Mouse (Mus musculus) neural tube, embryonic 11.5 days (tissue): ENCODE measurements at regions not wholly inside any gene's neighbourhood (a gene's known extent, or its start where the extent isn't known, plus 50 kb on each side); places are given as distances from the start of the nearest gene placed in this dataset.

Source experiments
- ATAC-seq: fragments of 200-750 bp; cut with Nextera tagmentation; 2 replicates; pipeline ENCODE4 v1.8.0; 2017; ENCODE audit warnings: moderate number of reproducible peaks, mild to moderate bottlenecking, moderate TSS enrichment, moderate library complexity; ENCODE audit not compliant: insufficient read depth, low FRiP score, low TSS enrichment
- DNase-seq: peaks from one replicate; pipeline ENCODE4 v3.0.0-alpha.2; 2015; ENCODE audit warnings: low spot score
- H3K27ac ChIP-seq: fragments of 300-500 bp; sonication (generic); 2 replicates; pipeline ENCODE4 v1.5.1; 2014; ENCODE audit warnings: low read depth, mild to moderate bottlenecking, low read length
- H3K27me3 ChIP-seq: fragments of 300-500 bp; sonication (generic); 2 replicates; pipeline ENCODE4 v1.6.1; 2014; ENCODE audit warnings: mild to moderate bottlenecking, low read length, mixed read lengths; ENCODE audit not compliant: control insufficient read depth, insufficient read depth
- H3K36me3 ChIP-seq: fragments of 300-500 bp; sonication (generic); 2 replicates; pipeline ENCODE4 v1.6.1; 2014; ENCODE audit warnings: mild to moderate bottlenecking, low read length, moderate library complexity, mixed read lengths; ENCODE audit not compliant: control insufficient read depth, insufficient read depth
- H3K4me1 ChIP-seq: fragments of 300-500 bp; sonication (generic); 2 replicates; pipeline ENCODE4 v1.6.1; 2014; ENCODE audit warnings: low read length, mixed read lengths; ENCODE audit not compliant: control insufficient read depth, insufficient read depth
- H3K4me2 ChIP-seq: fragments of 300-500 bp; sonication (generic); 2 replicates; pipeline ENCODE4 v1.6.1; 2014; ENCODE audit warnings: low read depth, mild to moderate bottlenecking, moderate library complexity
- H3K4me3 ChIP-seq: fragments of 300-500 bp; sonication (generic); 2 replicates; pipeline ENCODE4 v1.5.1; 2014; ENCODE audit warnings: low read depth, low read length
- H3K9ac ChIP-seq: fragments of 300-500 bp; sonication (generic); 2 replicates; pipeline ENCODE4 v1.6.1; 2014; ENCODE audit warnings: mild to moderate bottlenecking, low read length
- H3K9me3 ChIP-seq: fragments of 300-500 bp; sonication (generic); 2 replicates; pipeline ENCODE4 v1.6.1; 2016; ENCODE audit warnings: low read length; ENCODE audit not compliant: control insufficient read depth
- WGBS: fragments of 180-500 bp; shearing (Covaris S2); extraction: QIAGEN DNeasy Blood & Tissue Kit; methylation state at CpG from one replicate; pipeline ENCODE4 v1.1.7; 2014; 5-methylcytosine and 5-hydroxymethylcytosine counted together

DNA sequence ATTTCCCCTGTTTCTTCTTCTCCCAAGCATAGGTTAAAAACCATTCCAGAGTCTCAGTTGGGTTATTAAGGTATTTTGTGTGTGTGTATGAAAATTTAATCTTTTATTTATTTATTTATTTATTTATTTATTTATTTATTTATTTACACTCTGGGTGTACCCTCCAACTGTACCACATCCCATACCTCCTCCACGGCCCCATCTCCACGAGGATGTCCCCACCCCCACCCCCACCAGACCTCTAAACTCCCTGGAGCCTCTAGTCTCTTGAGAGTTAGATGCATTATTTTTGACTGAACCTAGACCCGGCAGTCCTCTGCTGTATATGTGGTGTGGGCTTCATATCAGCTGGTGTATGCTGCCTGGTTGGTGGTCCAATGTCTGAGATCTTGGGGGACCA is 214.9 kb upstream of the Itga1 start:
- H3K36me3 ChIP-seq: no peaks in the 10 kb centered on the region
- H3K4me2 ChIP-seq: no peak overlapping the region
- H3K27ac ChIP-seq: no peak overlapping the region
- H3K4me3 ChIP-seq: no peak overlapping the region
- H3K4me1 ChIP-seq: no peaks in the 10 kb centered on the region
- 74% methylated on average over 3 of the region's 3 CpGs for WGBS
- DNase-seq: no peak
- no peaks in the 10 kb centered on the region for H3K27me3 ChIP-seq
- H3K9ac ChIP-seq: no peak overlapping the region
- ATAC-seq: no peak
- no peaks in the 10 kb centered on the region for H3K9me3 ChIP-seq

DNA sequence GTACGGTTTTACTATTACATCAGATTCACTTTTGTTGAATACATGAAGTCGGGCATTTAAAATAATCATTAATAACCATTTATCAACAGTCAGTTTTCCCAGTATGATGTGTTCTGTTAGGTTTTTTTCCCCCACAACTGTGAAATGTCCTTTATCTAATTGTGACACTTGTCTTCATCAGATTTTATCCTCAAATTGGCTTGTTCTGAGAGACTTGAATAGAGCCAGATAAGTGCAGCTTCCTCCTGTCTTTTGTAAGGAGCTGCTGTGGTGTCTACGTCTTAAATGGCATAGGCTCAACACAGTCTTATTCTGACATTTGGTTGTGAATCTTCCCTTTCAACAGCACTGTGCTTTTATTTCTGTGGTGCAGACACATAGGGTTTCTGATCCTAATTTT is 206.8 kb upstream of the Itga1 start:
- Histone ChIP-seq H3K4me2 (no peak overlapping the region), H3K27me3 (no peaks in the 10 kb centered on the region), H3K4me1 (no peaks in the 10 kb centered on the region), H3K4me3 (no peak overlapping the region), H3K36me3 (no peaks in the 10 kb centered on the region), H3K27ac (no peak overlapping the region), H3K9ac (no peak overlapping the region), H3K9me3 (no peaks in the 10 kb centered on the region)
- ATAC-seq (no peak), DNase-seq (no peak)
- 68% methylated on average over 3 of the region's 3 CpGs for WGBS

DNA sequence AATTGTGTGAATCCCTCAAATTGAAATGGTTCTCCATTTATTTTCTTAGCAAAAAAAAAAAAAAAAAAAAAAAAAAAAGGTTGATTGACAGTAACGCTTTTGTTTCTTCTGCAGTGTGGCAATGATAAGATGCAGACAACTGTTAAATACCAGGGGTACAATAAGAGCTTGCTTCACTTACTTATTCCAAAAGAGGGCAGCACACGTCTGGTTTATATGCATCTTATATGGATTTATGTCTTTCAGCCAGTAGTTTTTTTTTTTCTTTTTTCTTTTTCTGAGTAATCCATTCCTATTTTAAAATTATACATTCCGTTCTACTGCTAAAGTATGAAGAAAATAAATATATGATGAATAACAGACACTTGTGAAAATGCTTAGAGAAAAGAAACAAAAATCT is 185.6 kb upstream of the Itga1 start:
- Histone ChIP-seq H3K9ac (no peak overlapping the region), H3K36me3 (no peaks in the 10 kb centered on the region), H3K4me3 (no peak overlapping the region), H3K27me3 (no peaks in the 10 kb centered on the region), H3K9me3 (no peaks in the 10 kb centered on the region), H3K27ac (no peak overlapping the region), H3K4me1 (no peaks in the 10 kb centered on the region), H3K4me2 (no peak overlapping the region)
- 50% methylated on average over 3 of the region's 3 CpGs for WGBS
- ATAC-seq (no peak), DNase-seq (peak; percentile 18)

DNA sequence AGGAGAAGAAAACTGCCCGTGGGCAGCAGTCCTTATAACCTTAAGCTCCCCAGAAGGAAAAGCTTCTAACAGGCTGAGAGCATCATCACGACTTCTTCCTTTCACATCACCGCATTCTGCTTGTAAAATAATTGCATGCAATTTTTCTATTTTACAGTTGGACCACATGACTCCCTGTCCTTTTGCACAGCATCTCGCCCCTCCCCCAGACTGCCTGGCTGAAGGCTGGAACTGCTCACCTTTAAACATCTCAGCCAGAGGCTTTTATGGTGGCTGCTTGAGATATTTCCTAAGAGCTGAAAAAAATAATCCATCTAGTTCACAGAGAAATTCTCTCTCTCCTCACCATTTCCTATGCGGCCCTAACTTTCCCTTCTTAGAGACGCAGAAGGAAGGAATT is 164.4 kb upstream of the Itga1 start:
- H3K9me3 ChIP-seq: no peaks in the 10 kb centered on the region
- H3K4me3 ChIP-seq: no peak overlapping the region
- H3K9ac ChIP-seq: no peak overlapping the region
- no peak overlapping the region for H3K27ac ChIP-seq
- 81% methylated on average over 6 of the region's 6 CpGs for WGBS
- no peaks in the 10 kb centered on the region for H3K36me3 ChIP-seq
- H3K4me1 ChIP-seq: no peaks in the 10 kb centered on the region
- no peaks in the 10 kb centered on the region for H3K27me3 ChIP-seq
- ATAC-seq (no peak), DNase-seq (no peak)
- H3K4me2 ChIP-seq: no peak overlapping the region

DNA sequence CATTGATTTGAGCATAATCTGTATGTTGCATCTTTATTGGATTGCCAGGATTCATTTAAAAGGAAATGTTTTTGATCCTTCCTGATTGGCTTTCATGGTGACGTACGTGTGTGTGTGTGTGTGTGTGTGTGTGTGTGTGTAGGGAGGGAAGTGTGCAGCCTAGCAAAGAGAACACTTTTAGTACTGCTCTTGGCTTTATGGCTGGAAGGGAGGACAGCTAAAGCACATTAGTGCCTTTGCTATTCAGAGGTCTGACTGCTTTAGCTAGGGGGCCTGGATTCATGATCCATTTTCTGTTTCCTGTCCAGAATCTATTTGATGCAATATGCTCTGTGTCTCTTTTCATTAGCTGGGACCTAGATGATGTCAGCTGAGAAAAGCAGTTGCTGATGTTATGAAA is 155.6 kb upstream of the Itga1 start:
- WGBS: 83% methylated on average over 2 of the region's 2 CpGs

DNA sequence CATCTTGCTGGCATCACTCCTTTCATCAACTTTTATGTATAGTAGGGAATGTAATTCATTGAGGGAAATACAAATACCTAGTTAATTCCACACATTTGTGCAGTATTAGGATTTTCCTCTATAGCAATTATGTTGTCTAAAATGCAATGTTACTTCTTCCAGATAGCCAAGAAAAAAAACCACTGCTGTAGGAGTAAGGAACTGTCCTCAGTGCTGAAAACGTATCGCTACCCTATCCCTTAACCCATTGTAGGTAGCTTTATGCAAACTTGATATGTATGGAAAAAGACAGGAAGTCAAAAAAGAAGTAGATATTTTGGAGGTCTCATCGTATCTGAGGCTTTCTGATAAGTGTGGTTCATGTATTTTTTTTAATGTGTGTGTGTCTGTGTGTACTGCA is 150.8 kb upstream of the Itga1 start:
- H3K27me3 ChIP-seq: no peaks in the 10 kb centered on the region
- H3K36me3 ChIP-seq: no peaks in the 10 kb centered on the region
- no peak overlapping the region for H3K4me2 ChIP-seq
- WGBS: 67% methylated on average over 3 of the region's 3 CpGs
- no peak overlapping the region for H3K27ac ChIP-seq
- no peaks in the 10 kb centered on the region for H3K9me3 ChIP-seq
- no peak overlapping the region for H3K9ac ChIP-seq
- no peak for DNase-seq
- H3K4me3 ChIP-seq: no peak overlapping the region
- H3K4me1 ChIP-seq: no peaks in the 10 kb centered on the region
- no peak for ATAC-seq

More for the DNA sequence above, 155.6 kb upstream of the Itga1 start:
- H3K4me1 ChIP-seq: no peaks in the 10 kb centered on the region
- H3K9me3 ChIP-seq: no peaks in the 10 kb centered on the region
- H3K27ac ChIP-seq: no peak overlapping the region
- ATAC-seq: no peak
- DNase-seq: no peak
- H3K9ac ChIP-seq: no peak overlapping the region
- H3K4me2 ChIP-seq: no peak overlapping the region
- no peaks in the 10 kb centered on the region for H3K27me3 ChIP-seq
- H3K36me3 ChIP-seq: no peaks in the 10 kb centered on the region
- no peak overlapping the region for H3K4me3 ChIP-seq

DNA sequence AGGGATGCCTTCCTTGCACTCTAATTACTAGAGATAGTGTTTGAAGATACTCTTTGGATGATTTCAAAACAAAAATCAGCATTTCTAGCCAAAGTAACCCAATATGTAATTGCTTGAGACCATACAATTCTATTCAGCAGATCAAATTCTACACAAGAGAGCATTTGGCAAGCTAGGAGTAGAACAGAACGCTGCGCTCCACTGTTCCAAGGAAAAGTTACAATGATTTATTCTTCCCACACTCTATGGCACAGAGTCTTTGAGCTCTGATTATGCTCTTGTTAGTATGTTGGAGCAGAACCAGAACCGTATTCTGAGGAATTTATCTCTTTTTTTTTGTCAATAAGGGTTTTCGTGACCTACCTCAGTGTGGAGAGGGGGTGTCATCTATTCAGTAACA is 130.2 kb upstream of the Itga1 start:
- no peak overlapping the region for H3K4me2 ChIP-seq
- DNase-seq: no peak
- no peak overlapping the region for H3K9ac ChIP-seq
- no peaks in the 10 kb centered on the region for H3K4me1 ChIP-seq
- no peak for ATAC-seq
- WGBS: 96% methylated on average over 4 of the region's 4 CpGs
- H3K27me3 ChIP-seq: no peaks in the 10 kb centered on the region
- no peak overlapping the region for H3K27ac ChIP-seq
- no peaks in the 10 kb centered on the region for H3K36me3 ChIP-seq
- no peaks in the 10 kb centered on the region for H3K9me3 ChIP-seq
- H3K4me3 ChIP-seq: no peak overlapping the region

DNA sequence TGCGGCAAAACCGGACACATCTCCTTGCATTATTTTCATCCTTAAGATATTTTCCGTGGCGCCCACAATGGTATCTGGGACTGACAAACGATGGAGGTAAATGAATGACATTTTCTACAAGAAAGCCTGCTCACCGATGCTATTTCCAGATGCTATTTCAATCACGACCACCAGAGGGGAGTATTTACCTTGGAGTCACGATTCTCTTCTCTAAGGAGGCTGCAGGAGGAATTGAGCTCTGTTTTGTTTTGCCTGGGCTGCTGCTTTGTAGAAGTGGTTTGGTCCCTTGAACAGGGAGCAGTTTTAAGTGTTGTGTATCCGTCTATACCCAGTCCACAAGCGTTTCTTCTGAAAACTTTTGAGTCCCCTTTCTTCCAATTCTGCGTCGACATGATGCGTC is 128.7 kb upstream of the Itga1 start:
- H3K27ac ChIP-seq: no peak overlapping the region
- ATAC-seq: peak; percentile 54; the same call in 1 of the 2 replicates
- no peaks in the 10 kb centered on the region for H3K9me3 ChIP-seq
- H3K4me3 ChIP-seq: no peak overlapping the region
- H3K36me3 ChIP-seq: no peaks in the 10 kb centered on the region
- peak; percentile 60 for DNase-seq
- H3K4me1 ChIP-seq: no peaks in the 10 kb centered on the region
- no peak overlapping the region for H3K4me2 ChIP-seq
- no peaks in the 10 kb centered on the region for H3K27me3 ChIP-seq
- WGBS: 28% methylated on average over 13 of the region's 13 CpGs
- H3K9ac ChIP-seq: no peak overlapping the region

DNA sequence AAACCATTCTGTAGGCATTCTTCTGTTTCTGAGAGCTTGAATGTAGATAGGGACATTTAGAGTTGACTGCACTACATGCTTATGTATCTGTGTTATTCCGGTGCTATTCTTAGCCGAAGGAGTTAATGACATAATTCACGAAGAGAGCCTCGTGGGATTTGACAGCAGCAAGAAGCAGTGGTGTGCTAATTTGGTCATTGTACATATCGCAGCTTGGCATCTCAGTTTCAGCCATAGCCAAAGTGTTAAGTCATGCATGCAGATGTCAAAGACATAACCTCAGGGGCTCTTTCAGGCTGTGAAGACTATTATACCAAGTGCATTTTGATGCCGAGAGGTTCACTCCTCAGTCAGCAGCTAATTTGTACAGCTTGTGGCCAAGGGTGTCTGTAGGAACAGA is 125.1 kb upstream of the Itga1 start:
- no peak overlapping the region for H3K27ac ChIP-seq
- DNase-seq: no peak
- no peak overlapping the region for H3K4me2 ChIP-seq
- H3K9ac ChIP-seq: no peak overlapping the region
- 55% methylated on average over 6 of the region's 6 CpGs for WGBS
- ATAC-seq: no peak
- no peaks in the 10 kb centered on the region for H3K9me3 ChIP-seq
- H3K27me3 ChIP-seq: no peaks in the 10 kb centered on the region
- no peaks in the 10 kb centered on the region for H3K36me3 ChIP-seq
- no peaks in the 10 kb centered on the region for H3K4me1 ChIP-seq
- no peak overlapping the region for H3K4me3 ChIP-seq
